Mouse (Mus musculus) bone marrow macrophage, adult 2 months (primary cell): ENCODE measurements around the gene Foxl1.

Experiments used
- CTCF ChIP-seq: IDR thresholded peaks from 2 replicates; pipeline ENCODE4 v1.5.1; 2012; ENCODE audit warnings: low read depth, mild to moderate bottlenecking, low read length, moderate library complexity
- POLR2A ChIP-seq: IDR thresholded peaks from 2 replicates; pipeline ENCODE4 v1.6.1; 2012; ENCODE audit warnings: mild to moderate bottlenecking, low read depth, low read length, borderline replicate concordance

DNA sequence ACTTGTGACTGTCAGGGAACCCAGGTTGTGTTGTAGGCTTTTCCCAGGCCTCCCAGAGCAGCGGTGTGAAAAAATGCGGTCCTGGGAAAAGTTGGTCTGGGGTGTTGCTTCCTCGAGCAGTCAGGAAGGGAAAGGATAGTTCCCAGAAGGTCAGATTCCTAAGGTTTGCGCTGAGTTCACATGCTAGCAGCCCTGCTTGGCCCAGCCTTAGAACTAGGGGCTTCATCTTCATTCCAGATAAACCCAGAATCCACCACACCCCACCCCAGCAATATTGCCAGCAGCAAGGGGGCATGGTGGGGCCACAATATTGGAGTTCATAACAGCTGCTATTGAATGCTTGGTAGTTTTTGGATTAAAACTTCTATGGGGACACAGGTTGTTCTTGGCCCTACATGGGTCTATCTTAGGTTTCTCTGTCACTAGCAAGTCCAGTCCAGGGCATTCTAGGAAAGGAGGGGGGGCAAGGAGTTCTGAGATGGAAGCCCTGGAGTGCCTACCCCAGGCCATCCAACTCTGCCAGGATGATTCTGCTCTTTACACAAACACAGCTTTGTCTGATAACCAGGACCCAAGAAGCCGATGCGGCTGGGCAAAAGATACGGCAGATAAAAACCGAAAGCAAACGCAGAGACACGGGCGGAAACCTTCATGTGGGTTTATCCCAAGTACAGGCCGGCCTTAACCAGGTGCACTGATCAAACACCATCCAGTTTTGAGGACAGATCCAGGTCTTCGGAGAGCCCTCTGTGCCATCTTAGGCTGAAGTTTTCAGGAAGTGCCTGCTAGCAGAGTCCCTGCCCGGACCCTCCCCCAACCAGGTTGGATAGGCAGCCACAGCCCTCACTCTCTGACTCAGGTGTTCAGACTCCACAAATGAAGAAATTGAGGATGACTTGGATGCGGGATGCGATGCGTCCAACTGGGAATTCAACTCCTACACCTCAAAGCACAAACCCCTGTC is 7.0 kb upstream of the Foxl1 start:
- TF ChIP-seq CTCF (no peak), POLR2A (no peak)
